Comparison of ENCODE assay signal across 8 mouse cellular contexts in the genomic region with DNA sequence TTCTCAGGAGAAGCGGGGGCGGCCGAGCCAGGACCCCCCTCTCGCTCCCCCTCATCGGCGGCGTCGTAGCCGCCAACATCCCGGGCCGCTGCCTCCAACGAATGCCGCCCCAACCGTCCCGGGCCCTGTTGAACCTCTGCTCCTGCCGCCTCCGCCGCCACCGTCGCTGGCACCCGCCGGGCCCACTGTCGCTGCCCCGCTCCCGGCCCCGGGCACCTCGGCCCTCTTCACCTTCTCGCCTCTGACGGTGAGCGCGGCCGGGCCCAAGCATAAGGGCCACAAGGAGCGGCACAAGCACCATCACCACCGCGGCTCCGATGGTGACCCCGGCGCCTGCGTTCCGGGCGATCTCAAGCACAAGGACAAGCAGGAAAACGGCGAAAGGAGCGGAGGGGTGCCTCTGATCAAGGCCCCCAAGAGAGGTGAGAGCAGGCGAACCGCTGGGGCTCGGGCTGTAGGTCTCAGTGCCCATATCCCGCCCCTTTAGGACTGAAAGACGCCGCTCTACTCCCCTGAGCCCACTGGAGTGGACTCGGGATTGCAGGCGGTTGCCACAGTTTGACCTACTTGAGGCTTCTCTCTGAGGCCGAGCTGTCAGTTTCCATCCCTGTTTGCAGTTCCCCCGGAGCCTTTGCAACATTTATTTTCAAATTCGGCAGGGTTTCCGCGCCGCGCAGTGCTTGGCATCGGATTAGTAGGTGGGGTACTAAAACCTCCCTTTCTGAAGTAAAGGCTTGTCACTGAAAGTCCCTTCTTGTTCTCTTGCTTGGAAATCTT. TPM values are rescaled to one million over a fixed set of nuclear protein-coding genes. Genes with fewer than 3 reads are reported as not detected.
DNase-seq lines count a peak whose midpoint lies in the region; ATAC-seq and TF ChIP-seq lines count a peak whose summit lies in the region.

No protein-coding gene starts in this region.

- in situ Hi-C loops in ES-E14 (cut with MboI; ENCODE audit: low sequenced_read_pairs in 2 of 2, unreplicated experiment in 2 of 2), result no loop called here

- no peaks in the 10 kb centered on the region for H3K27me3 ChIP-seq in intestine, postnatal 0 days (replicated peaks; ENCODE audit: control insufficient read depth, insufficient read depth, low read length)
- no peaks in the 10 kb centered on the region for H3K27me3 ChIP-seq in liver, embryonic 11.5 days (replicated peaks; ENCODE audit: control insufficient read depth, insufficient read depth, low read length)

- DNase-seq in 3134 (ENCODE audit: extremely low read depth, insufficient read length, low spot score), result peak; percentile 75
- DNase-seq in ES-E14 (ENCODE audit: low read depth, low spot score), result peak; percentile 27
- DNase-seq in embryo, embryonic 10.5 days (ENCODE audit: low spot score), result peak; percentile 67
- DNase-seq in gastrocnemius, postnatal 4 days (ENCODE audit: low spot score in 2 of 2), result peak; percentile 40 to 53
- peak; percentile 79 for DNase-seq in liver, embryonic 11.5 days (ENCODE audit: low spot score)
- DNase-seq in B cell, adult 2 months, result no peak

- H3K36me3 ChIP-seq in ES-E14 (ENCODE audit: control insufficient read depth, insufficient read depth, low read length, poor library complexity, severe bottlenecking), result no peaks in the 10 kb centered on the region
- no peaks in the 10 kb centered on the region for H3K36me3 ChIP-seq in intestine, postnatal 0 days (ENCODE audit: control insufficient read depth, insufficient read depth)
- H3K36me3 ChIP-seq in liver, embryonic 11.5 days (ENCODE audit: control insufficient read depth, insufficient read depth, low read length), result no peaks in the 10 kb centered on the region

- under 1% methylated on average over 54 of the region's 60 CpGs for WGBS in intestine, postnatal 0 days
- under 1% methylated on average over 55 of the region's 60 CpGs for WGBS in liver, embryonic 11.5 days

- peak overlapping the region; percentile 76 for H3K27ac ChIP-seq in ES-E14 (ENCODE audit: insufficient read depth, low read depth, low read length, poor library complexity, severe bottlenecking)
- peak overlapping the region; percentile 91 for H3K27ac ChIP-seq in intestine, postnatal 0 days (ENCODE audit: low read depth, low read length)
- peak overlapping the region; percentile 99 for H3K27ac ChIP-seq in liver, embryonic 11.5 days (ENCODE audit: low read depth, low read length)

- ATAC-seq in intestine, postnatal 0 days, result peak; percentile 31
- ATAC-seq in liver, embryonic 11.5 days (replicated peaks; ENCODE audit: low FRiP score), result peak; percentile 28
- peak; percentile 4; the same call in 1 of the 2 replicates for ATAC-seq in monocyte, adult 5-6 weeks (replicated peaks; ENCODE audit: insufficient number of reproducible peaks, low FRiP score, low TSS enrichment, poor library complexity, severe bottlenecking)

- H3K9me3 ChIP-seq in ES-E14 (ENCODE audit: control insufficient read depth, insufficient read depth, low read depth, low read length), result no peaks in the 10 kb centered on the region
- no peaks in the 10 kb centered on the region for H3K9me3 ChIP-seq in intestine, postnatal 0 days (ENCODE audit: control insufficient read depth)
- H3K9me3 ChIP-seq in liver, embryonic 11.5 days (ENCODE audit: control insufficient read depth, low read length), result no peaks in the 10 kb centered on the region

- H3K4me3 ChIP-seq in ES-E14 (ENCODE audit: insufficient read depth in 1 of 2, low read depth in 1 of 2, low read length in 2 of 2, poor library complexity in 1 of 2, severe bottlenecking in 1 of 2), result peak overlapping the region; percentile 77 to 91
- peak overlapping the region; percentile 100 for H3K4me3 ChIP-seq in intestine, postnatal 0 days (ENCODE audit: low read depth, low read length)
- peak overlapping the region; percentile 98 for H3K4me3 ChIP-seq in liver, embryonic 11.5 days (ENCODE audit: low read depth, low read length)

- peaks cover 0 to 3% of the 10 kb centered on the region in 2 experiments; a peak in 1 of 4 replicates for H3K4me1 ChIP-seq in ES-E14 (ENCODE audit: control insufficient read depth in 2 of 2, insufficient read depth in 2 of 2, low read length in 2 of 2, poor library complexity in 1 of 2)
- no peaks in the 10 kb centered on the region for H3K4me1 ChIP-seq in intestine, postnatal 0 days (replicated peaks; ENCODE audit: control insufficient read depth, insufficient read depth, low read length)
- H3K4me1 ChIP-seq in liver, embryonic 11.5 days (replicated peaks; ENCODE audit: control insufficient read depth, insufficient read depth, low read length), result peaks cover 13% of the 10 kb centered on the region

- peak overlapping the region; percentile 77 for H3K4me2 ChIP-seq in intestine, postnatal 0 days (replicated peaks; ENCODE audit: low read depth)
- peak overlapping the region; percentile 68 for H3K4me2 ChIP-seq in liver, embryonic 11.5 days

- peak; percentile 3; the same call in 1 of the 2 replicates for TF ChIP-seq CTCF in intestine, postnatal 0 days (IDR thresholded peaks at IDR 0.05; ENCODE audit: low read depth)

- peak overlapping the region; percentile 87 for H3K9ac ChIP-seq in ES-E14 (ENCODE audit: insufficient read depth, low read depth, low read length, poor library complexity, severe bottlenecking)
- H3K9ac ChIP-seq in intestine, postnatal 0 days (ENCODE audit: low read depth, low read length), result peak overlapping the region; percentile 90
- H3K9ac ChIP-seq in liver, embryonic 11.5 days (ENCODE audit: low read depth, low read length), result peak overlapping the region; percentile 97

TF ChIP-seq in ES-E14, 5 proteins besides CTCF, POLR2A, EP300 and RAD21:
- TF ChIP-seq ZC3H11A (IDR thresholded peaks at IDR 0.05; ENCODE audit: borderline replicate concordance, low read depth, low read length) (no peak), ZNF384 (IDR thresholded peaks at IDR 0.05; ENCODE audit: low read depth, low read length) (no peak), CHD2 (IDR thresholded peaks at IDR 0.05; ENCODE audit: low read depth, low read length) (no peak), MAFK (IDR thresholded peaks at IDR 0.05; ENCODE audit: insufficient read depth, low read depth, low read length) (no peak), HCFC1 (IDR thresholded peaks at IDR 0.05; ENCODE audit: borderline replicate concordance, insufficient read depth, low read length) (no peak)

RNA-seq across cellular contexts. Expression of a gene that starts 1.0 kb away (rescaled TPM):
- total RNA-seq in ES-E14 (2012; rRNA removed), result 14.4 and 18.7 TPM in 2 replicates
- total RNA-seq in gastrocnemius, postnatal 4 days (2021), result 10 to 100 TPM in 1 of 2 experiments, 1 to 10 TPM in 1; 9.8 to 11.9 TPM
- 5.3 and 5.5 TPM in 2 replicates for polyA plus RNA-seq in intestine, postnatal 0 days (2015; fragmentation: Nextera tagmentation; extraction: Ambion mirVana)
- 11.0 and 11.6 TPM in 2 replicates for polyA plus RNA-seq in liver, embryonic 11.5 days (2014; fragmentation: Nextera tagmentation; extraction: Ambion mirVana)
- total RNA-seq in monocyte, adult 5-6 weeks (2017), result 39.6 to 51.5 TPM (median 41.7 TPM) in 3 replicates

RNA-seq across cellular contexts. Expression of a gene that starts 53.0 kb away (rescaled TPM):
- total RNA-seq in ES-E14 (2012; rRNA removed), result 14.1 and 18.2 TPM in 2 replicates
- total RNA-seq in gastrocnemius, postnatal 4 days (2021), result 10 to 100 TPM; 17.7 to 18.3 TPM
- 6.4 and 7.1 TPM in 2 replicates for polyA plus RNA-seq in intestine, postnatal 0 days (2015; fragmentation: Nextera tagmentation; extraction: Ambion mirVana)
- 19.7 and 20.8 TPM in 2 replicates for polyA plus RNA-seq in liver, embryonic 11.5 days (2014; fragmentation: Nextera tagmentation; extraction: Ambion mirVana)
- 10.3 to 33.4 TPM (median 19.3 TPM) in 3 replicates for total RNA-seq in monocyte, adult 5-6 weeks (2017)

RNA-seq across cellular contexts. Expression of a gene that starts 55.3 kb away (rescaled TPM):
- 0.22 and 0.37 TPM in 2 replicates for total RNA-seq in ES-E14 (2012; rRNA removed)
- under 1 TPM; 0.49 to 0.52 TPM for total RNA-seq in gastrocnemius, postnatal 4 days (2021)
- polyA plus RNA-seq in intestine, postnatal 0 days (2015; fragmentation: Nextera tagmentation; extraction: Ambion mirVana), result 1.5 TPM in 2 replicates
- 0.96 and 1.7 TPM in 2 replicates for polyA plus RNA-seq in liver, embryonic 11.5 days (2014; fragmentation: Nextera tagmentation; extraction: Ambion mirVana)
- 145 to 249 TPM (median 169 TPM) in 3 replicates for total RNA-seq in monocyte, adult 5-6 weeks (2017)

Comparison
In these comparisons a context has a peak if more than half of its experiments do, and no peak if none do; other contexts are left out.
1. DNase-seq: peak in 3134 (single experiment), ES-E14 (single experiment), embryo, embryonic 10.5 days (single experiment), gastrocnemius, postnatal 4 days (2 of 2) and liver, embryonic 11.5 days (single experiment); none in B cell, adult 2 months (0 of 2).
2. RNA of a gene that starts 55.3 kb away (total RNA-seq): 145 to 249 TPM in monocyte, adult 5-6 weeks; 0.49 to 0.52 TPM in gastrocnemius, postnatal 4 days and 0.22 to 0.37 TPM in ES-E14; every median in the first group is over 10 times any median in the second.
3. Peak in every context shown above with its lines, with median percentiles within 50 percentile points of each other: H3K27ac ChIP-seq, H3K4me3 ChIP-seq, H3K9ac ChIP-seq and ATAC-seq.